Mouse (Mus musculus): Measurements from ENCODE around the gene Spata1.

Gene Spata1

GRCm38 (mm10) chr3:146419992-146420537, 79.5 kb downstream of the Spata1 start:
- no peak for DNase-seq (ENCODE audit: low spot score in 2 of 2)

GRCm38 (mm10) chr3:146419534-146419933, 80.0 kb downstream of the Spata1 start:
- no peak for DNase-seq (ENCODE audit: low spot score in 2 of 2)

- no peak for DNase-seq (ENCODE audit: low spot score in 2 of 2)
Measured at GRCm38 (mm10) chr3:146418901-146419300, 80.7 kb downstream of the Spata1 start.

GRCm38 (mm10) chr3:146417873-146418272, 81.7 kb downstream of the Spata1 start:
- no peak for DNase-seq (ENCODE audit: low spot score in 2 of 2)

GRCm38 (mm10) chr3:146414555-146414954, 85.0 kb downstream of the Spata1 start:
- DNase-seq (ENCODE audit: low spot score in 2 of 2), result no peak

- DNase-seq (ENCODE audit: low spot score in 2 of 2), result no peak
Measured at GRCm38 (mm10) chr3:146413992-146414391, 85.6 kb downstream of the Spata1 start.

- DNase-seq (ENCODE audit: low spot score in 2 of 2), result no peak
Measured at GRCm38 (mm10) chr3:146413016-146413415, 86.5 kb downstream of the Spata1 start.

- no peak for DNase-seq (ENCODE audit: low spot score in 2 of 2)
Measured at GRCm38 (mm10) chr3:146412480-146412879, 87.1 kb downstream of the Spata1 start.

- no peak for DNase-seq (ENCODE audit: low spot score in 2 of 2)
Measured at GRCm38 (mm10) chr3:146412008-146412407, 87.5 kb downstream of the Spata1 start.

- no peak for DNase-seq (ENCODE audit: low spot score in 2 of 2)
Measured at GRCm38 (mm10) chr3:146410114-146410513, 89.4 kb downstream of the Spata1 start.
